Mouse (Mus musculus) forebrain, embryonic 10.5 days (tissue): ENCODE measurements around the gene Baz2a. TPM values are rescaled to one million over a fixed set of nuclear protein-coding genes. Genes with fewer than 3 reads are reported as not detected.
"Not testable (repeated sequence)": the region's sequence is repeated elsewhere in the genome, so short reads cannot be mapped to it uniquely, and the experiment has no call there.

ENCODE experiments used
- DNase-seq: peaks from one replicate; pipeline ENCODE4 v3.0.0-alpha.2; 2017; ENCODE audit warnings: low spot score; ENCODE audit errors: extremely low spot score
- H3K27ac ChIP-seq: fragments of 300-500 bp; sonication (generic); 2 replicates; pipeline ENCODE4 v1.5.1; 2016; ENCODE audit warnings: mild to moderate bottlenecking
- H3K27me3 ChIP-seq: fragments of 300-500 bp; sonication (generic); 2 replicates; pipeline ENCODE4 v1.6.1; 2016; ENCODE audit warnings: mild to moderate bottlenecking; ENCODE audit not compliant: poor library complexity, severe bottlenecking
- H3K36me3 ChIP-seq: fragments of 300-500 bp; sonication (generic); replicated peaks from 2 replicates; pipeline ENCODE4 v1.6.1; 2016; ENCODE audit warnings: mild to moderate bottlenecking, moderate library complexity
- H3K4me1 ChIP-seq: fragments of 300-500 bp; sonication (generic); 2 replicates; pipeline ENCODE4 v1.6.1; 2016
- H3K4me3 ChIP-seq: fragments of 300-500 bp; sonication (generic); 2 replicates; pipeline ENCODE4 v1.5.1; 2016; ENCODE audit warnings: mild to moderate bottlenecking, moderate library complexity
- H3K9me3 ChIP-seq: fragments of 300-500 bp; sonication (generic); 2 replicates; pipeline ENCODE4 v1.6.1; 2016; ENCODE audit warnings: mild to moderate bottlenecking, moderate library complexity
- WGBS: fragments of 180-500 bp; shearing (Covaris S2); methylation state at CpG from one replicate; pipeline ENCODE4 v1.1.7; 2016; 5-methylcytosine and 5-hydroxymethylcytosine counted together
- polyA plus RNA-seq: library from polyadenylated mRNA; unstranded; fragments of >200 nt; fragmentation: Nextera tagmentation; extraction: Ambion mirVana; gene quantifications from 2 replicates; pipeline ENCODE4 v1.2.1, GENCODE M21; 2016

The Baz2a gene
- polyA plus RNA-seq, 1 experiment from 2014 or later, result 13.5 TPM

GRCm38 (mm10) chr10:128084160-128084559 is 7.2 kb upstream of the Baz2a start:
- Histone ChIP-seq H3K36me3 (peaks cover 53% of the 10 kb centered on the region), H3K4me1 (peaks cover 22% of the 10 kb centered on the region), H3K9me3 (no peaks in the 10 kb centered on the region), H3K27me3 (no peaks in the 10 kb centered on the region), H3K27ac (peak overlapping the region; percentile 98), H3K4me3 (peak overlapping the region; percentile 98)
- no peak for DNase-seq
- WGBS, result 11% methylated on average over 3 of the region's 3 CpGs

DNA sequence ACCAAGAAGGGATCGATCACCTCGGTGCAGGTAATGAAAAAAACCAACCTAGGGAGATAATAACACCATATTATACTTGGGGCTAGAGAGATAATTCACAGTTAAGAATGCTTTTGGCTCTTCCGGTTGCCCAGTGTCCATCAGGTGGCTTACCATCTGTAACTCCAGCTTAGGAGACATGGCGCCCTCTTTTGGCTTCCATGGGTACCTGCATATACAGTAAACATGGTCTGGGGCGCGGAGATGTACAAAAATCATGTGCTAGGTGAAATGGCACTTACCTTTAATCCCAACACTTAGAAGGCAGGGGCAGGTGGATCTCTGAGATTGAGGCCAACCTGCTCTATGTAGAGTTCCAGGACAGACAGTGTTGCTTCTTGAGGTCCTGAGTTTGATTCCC is 5.0 kb upstream of the Baz2a start:
- DNase-seq, result no peak
- H3K27me3 ChIP-seq, result no peaks in the 10 kb centered on the region
- H3K4me1 ChIP-seq, result peaks cover 31% of the 10 kb centered on the region
- H3K4me3 ChIP-seq, result peak overlapping the region; percentile 6; the same call in 1 of the 2 replicates
- no peaks in the 10 kb centered on the region for H3K9me3 ChIP-seq
- H3K27ac ChIP-seq, result no peak overlapping the region
- peaks cover 71% of the 10 kb centered on the region for H3K36me3 ChIP-seq
- 86% methylated on average over 6 of the region's 6 CpGs for WGBS

DNA sequence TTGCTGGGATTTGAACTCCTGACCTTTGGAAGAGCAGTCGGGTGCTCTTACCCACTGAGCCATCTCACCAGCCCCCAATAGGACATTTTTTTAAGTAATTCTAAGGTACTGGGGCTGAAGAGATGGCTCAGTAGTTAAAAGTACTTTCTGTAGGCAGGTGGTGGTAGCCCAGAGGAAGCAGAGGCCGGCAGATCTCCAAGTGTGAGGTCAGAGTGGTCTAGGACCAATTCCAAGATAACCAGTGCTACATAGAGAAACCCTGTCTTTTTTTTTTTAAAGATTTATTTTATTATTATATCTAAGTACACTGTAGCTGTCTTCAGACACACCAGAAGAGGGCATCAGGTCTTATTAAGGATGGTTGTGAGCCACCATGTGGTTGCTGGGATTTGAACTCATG is 4.2 kb upstream of the Baz2a start:
- not testable (repeated sequence) for H3K4me3 ChIP-seq, H3K27ac ChIP-seq, DNase-seq, H3K27me3 ChIP-seq, H3K9me3 ChIP-seq
- H3K4me1 ChIP-seq, result peaks cover 33% of the 10 kb centered on the region
- peaks cover 71% of the 10 kb centered on the region for H3K36me3 ChIP-seq
- WGBS, result 89% methylated on average over 2 of the region's 2 CpGs

DNA sequence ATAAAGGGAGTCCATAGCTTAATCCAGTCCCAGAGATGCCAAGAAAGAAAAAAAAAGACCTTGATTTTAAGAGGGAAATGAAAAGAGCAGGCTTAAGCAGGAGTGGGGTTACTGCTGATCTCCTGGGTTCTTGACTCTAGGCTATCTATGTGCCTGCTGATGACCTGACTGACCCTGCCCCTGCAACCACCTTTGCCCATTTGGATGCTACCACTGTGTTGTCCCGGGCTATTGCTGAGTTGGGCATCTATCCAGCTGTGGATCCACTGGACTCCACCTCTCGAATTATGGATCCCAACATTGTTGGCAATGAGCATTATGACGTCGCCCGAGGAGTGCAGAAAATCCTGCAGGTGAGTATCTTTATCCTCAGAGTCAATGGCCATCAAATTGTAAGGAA is 3.2 kb upstream of the Baz2a start:
- no peak for DNase-seq
- H3K4me3 ChIP-seq, result no peak overlapping the region
- H3K9me3 ChIP-seq, result no peaks in the 10 kb centered on the region
- H3K27me3 ChIP-seq, result no peaks in the 10 kb centered on the region
- peaks cover 40% of the 10 kb centered on the region for H3K4me1 ChIP-seq
- peaks cover 71% of the 10 kb centered on the region for H3K36me3 ChIP-seq
- WGBS, result 91% methylated on average over 5 of the region's 5 CpGs
- no peak overlapping the region for H3K27ac ChIP-seq

- 78% methylated on average over 5 of the region's 5 CpGs for WGBS
- DNase-seq, result no peak
- H3K27ac ChIP-seq, result no peak overlapping the region
- H3K4me3 ChIP-seq, result no peak overlapping the region
- H3K9me3 ChIP-seq, result no peaks in the 10 kb centered on the region
- peaks cover 61% of the 10 kb centered on the region for H3K36me3 ChIP-seq
- peaks cover 47% of the 10 kb centered on the region for H3K4me1 ChIP-seq
- H3K27me3 ChIP-seq, result no peaks in the 10 kb centered on the region; the same call in 1 of the 2 replicates
Observed at GRCm38 (mm10) chr10:128089842-128090241, 1.5 kb upstream of the Baz2a start.

DNA sequence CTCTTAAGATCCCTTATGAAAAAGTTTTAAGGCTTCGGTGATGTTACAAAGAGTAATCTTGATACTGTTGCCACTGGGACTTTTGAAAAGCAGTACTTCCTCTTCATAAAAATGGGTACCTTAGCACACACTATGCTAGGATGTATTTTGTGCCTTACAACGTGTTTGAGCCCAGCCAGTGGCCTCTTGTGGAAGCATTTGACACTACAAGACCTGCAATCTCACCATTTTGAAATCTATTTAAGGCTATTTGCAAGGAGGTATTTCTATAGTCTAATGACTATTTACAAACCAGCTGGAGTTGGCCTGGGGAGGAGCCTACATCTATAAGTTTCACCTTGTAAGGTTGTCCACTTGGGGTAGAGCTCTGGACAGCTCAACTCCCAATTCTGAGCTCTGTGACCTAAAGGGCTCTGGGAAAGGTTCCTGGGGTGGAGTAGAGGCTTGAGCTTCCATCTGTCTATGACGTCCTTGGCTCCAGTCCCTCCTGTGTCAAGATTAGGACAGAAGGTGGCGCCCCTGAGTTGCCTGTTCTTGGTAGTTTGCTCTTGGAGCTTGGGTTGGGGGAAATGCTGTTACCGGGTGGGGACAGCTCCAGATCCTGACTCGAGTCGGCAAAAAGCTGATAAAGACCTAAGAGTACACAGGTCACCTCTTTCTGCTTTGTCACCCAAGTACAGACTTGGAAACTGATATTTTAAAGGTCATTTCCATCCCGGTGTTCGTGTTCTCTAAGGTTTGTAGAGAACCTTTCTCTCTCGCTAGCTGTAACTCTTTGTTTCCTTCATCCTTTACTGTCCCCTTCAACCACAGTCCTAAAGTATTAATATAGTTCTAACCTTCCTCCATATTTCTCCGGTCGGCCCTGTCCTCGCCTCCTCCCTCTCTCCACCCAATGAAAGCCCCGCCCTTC is 470 bp upstream of the Baz2a start:
- Histone ChIP-seq H3K27me3 (no peaks in the 10 kb centered on the region; the same call in 1 of the 2 replicates), H3K36me3 (peaks cover 50% of the 10 kb centered on the region), H3K9me3 (no peaks in the 10 kb centered on the region), H3K27ac (peak overlapping the region; percentile 95; the same call in 1 of the 2 replicates), H3K4me3 (peak overlapping the region; percentile 90), H3K4me1 (peaks cover 52% of the 10 kb centered on the region)
- peak; percentile 83 for DNase-seq
- 9% methylated on average over 14 of the region's 14 CpGs for WGBS

- Histone ChIP-seq H3K4me1 (peaks cover 65% of the 10 kb centered on the region), H3K36me3 (peaks cover 32% of the 10 kb centered on the region), H3K4me3 (peak overlapping the region; percentile 90), H3K27ac (peak overlapping the region; percentile 95), H3K27me3 (no peaks in the 10 kb centered on the region; the same call in 1 of the 2 replicates), H3K9me3 (no peaks in the 10 kb centered on the region)
- WGBS, result under 1% methylated on average over 82 of the region's 88 CpGs
- peak; percentile 80 for DNase-seq
Observed at GRCm38 (mm10) chr10:128092506-128093495, 1.4 kb downstream of the Baz2a start.

GRCm38 (mm10) chr10:128093496-128094294 is 2.3 kb downstream of the Baz2a start:
- H3K27me3 ChIP-seq, result no peaks in the 10 kb centered on the region; the same call in 1 of the 2 replicates
- H3K4me1 ChIP-seq, result peaks cover 74% of the 10 kb centered on the region
- H3K36me3 ChIP-seq, result peaks cover 23% of the 10 kb centered on the region
- H3K27ac ChIP-seq, result peak overlapping the region; percentile 95
- peak; percentile 19 for DNase-seq
- no peaks in the 10 kb centered on the region for H3K9me3 ChIP-seq
- H3K4me3 ChIP-seq, result peak overlapping the region; percentile 90
- WGBS, result 29% methylated on average over 13 of the region's 13 CpGs

DNA sequence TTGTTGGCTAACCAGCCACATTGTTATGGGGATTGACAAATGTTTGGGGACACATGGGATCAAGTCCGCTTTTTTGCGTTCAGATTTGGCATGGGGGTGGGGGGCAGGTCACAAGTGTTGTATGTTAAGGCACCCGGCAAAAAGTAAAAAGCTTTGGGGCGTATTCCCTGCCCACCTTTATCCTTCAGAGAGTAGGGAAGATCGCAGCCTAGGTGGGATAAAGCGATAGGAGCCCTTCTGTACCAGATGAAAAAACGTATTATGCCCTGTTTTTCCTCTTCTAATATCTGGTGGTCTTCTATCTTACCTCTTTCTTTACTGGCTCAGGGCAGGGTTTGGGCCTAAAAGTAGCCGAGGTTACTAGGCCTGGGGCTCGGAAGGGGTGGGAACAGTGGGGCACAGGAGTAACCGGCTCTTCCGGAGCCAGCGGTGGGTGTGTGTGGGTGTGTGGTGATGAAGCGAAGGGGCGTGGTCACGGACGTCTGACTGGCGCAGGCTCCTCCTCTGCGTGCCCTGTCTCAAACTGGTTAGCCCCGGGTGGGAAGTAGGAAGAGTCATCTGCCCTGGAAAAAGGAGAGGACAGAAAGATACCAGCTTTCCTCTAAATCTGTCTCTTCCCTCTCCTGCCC is 3.1 kb downstream of the Baz2a start:
- H3K36me3 ChIP-seq, result peaks cover 15% of the 10 kb centered on the region
- peak; percentile 80 for DNase-seq
- WGBS, result 10% methylated on average over 19 of the region's 19 CpGs
- H3K4me1 ChIP-seq, result peaks cover 75% of the 10 kb centered on the region
- H3K4me3 ChIP-seq, result peak overlapping the region; percentile 90
- H3K27ac ChIP-seq, result peak overlapping the region; percentile 95
- H3K9me3 ChIP-seq, result no peaks in the 10 kb centered on the region
- H3K27me3 ChIP-seq, result no peaks in the 10 kb centered on the region; the same call in 1 of the 2 replicates

DNA sequence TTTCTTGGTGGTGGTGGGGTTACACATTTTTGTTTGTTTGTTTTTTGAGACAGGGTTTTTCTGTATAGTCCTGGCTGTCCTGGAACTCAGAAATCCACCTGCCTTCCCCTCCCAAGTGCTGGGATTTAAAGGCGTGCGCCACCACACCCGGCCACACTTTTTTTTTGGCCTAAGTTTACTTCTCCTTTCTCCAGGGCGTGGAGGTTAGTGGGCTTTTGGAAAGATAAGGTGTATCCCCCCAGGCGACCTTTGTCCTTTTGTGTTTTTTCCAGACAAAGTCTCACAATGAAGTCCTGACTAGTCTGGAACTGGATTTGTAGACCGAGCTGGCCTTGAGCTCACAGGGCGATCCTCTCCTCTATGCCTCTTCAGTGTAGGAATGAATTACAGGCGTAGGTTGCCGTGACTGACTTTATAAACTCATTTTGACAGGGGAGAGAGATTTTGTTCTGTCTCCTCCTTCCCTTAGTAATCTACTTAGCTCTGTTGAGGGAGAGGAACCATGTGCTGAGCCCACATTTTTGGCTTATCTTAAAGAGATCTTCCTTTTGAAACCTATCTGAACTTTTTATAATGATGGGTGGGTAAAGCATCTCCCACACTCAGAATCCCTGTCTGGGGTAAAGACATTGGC is 3.7 kb downstream of the Baz2a start:
- Histone ChIP-seq H3K27me3 (no peaks in the 10 kb centered on the region; the same call in 1 of the 2 replicates), H3K36me3 (peaks cover 8% of the 10 kb centered on the region), H3K4me1 (peaks cover 75% of the 10 kb centered on the region), H3K9me3 (no peaks in the 10 kb centered on the region), H3K27ac (peak overlapping the region; percentile 95), H3K4me3 (peak overlapping the region; percentile 90)
- WGBS, result 19% methylated on average over 9 of the region's 9 CpGs
- DNase-seq, result no peak

GRCm38 (mm10) chr10:128096313-128096692 is 4.9 kb downstream of the Baz2a start:
- Histone ChIP-seq H3K4me1 (peaks cover 68% of the 10 kb centered on the region), H3K4me3 (peak overlapping the region; percentile 100), H3K36me3 (peaks cover 9% of the 10 kb centered on the region), H3K9me3 (no peaks in the 10 kb centered on the region), H3K27ac (peak overlapping the region; percentile 91), H3K27me3 (no peaks in the 10 kb centered on the region; the same call in 1 of the 2 replicates)
- WGBS, result 16% methylated on average over 4 of the region's 4 CpGs
- DNase-seq, result no peak
